Mouse (Mus musculus) erythroblast, adult 5-6 weeks (primary cell): ENCODE results near the gene Tmem94. TPM values are rescaled to one million over a fixed set of nuclear protein-coding genes. Genes with fewer than 3 reads are reported as not detected.
A peak's percentile ranks its signal among the peaks of the same experiment; 100 is the strongest.

Source experiments
- ATAC-seq: replicated peaks from 2 replicates; pipeline ENCODE4 v1.8.0; 2016; ENCODE audit warnings: moderate number of reproducible peaks, mild to moderate bottlenecking, moderate TSS enrichment, inconsistent platforms; ENCODE audit not compliant: poor library complexity, low FRiP score, severe bottlenecking
- total RNA-seq, 2 experiments: library from RNA; stranded (forward) in 1 of 2; stranded (reverse) in 1 of 2; fragments of 150-400 nt in 1 of 2; fragments of 200-764, 138-1000 nt in 1 of 2; gene quantifications; 2 replicates each; pipeline versions ENCODE4 v1.2.3 to v1.2.4; 2015 to 2017; ENCODE audit warnings: low replicate concordance in 2 of 2

The Tmem94 gene
- total RNA-seq, 2 experiments from 2014 or later = 8.5 to 8.7 TPM

- peak; percentile 78 for ATAC-seq
Observed at GRCm38 (mm10) chr11:115765607-115766141, 441 bp downstream of the Tmem94 start.

- peak; percentile 7; the same call in 1 of the 2 replicates for ATAC-seq
Observed at GRCm38 (mm10) chr11:115766356-115766943, 1.2 kb downstream of the Tmem94 start.

- ATAC-seq = no peak
Observed at GRCm38 (mm10) chr11:115766981-115767380, 1.7 kb downstream of the Tmem94 start.

GRCm38 (mm10) chr11:115768896-115769295 is 3.7 kb downstream of the Tmem94 start:
- no peak for ATAC-seq

GRCm38 (mm10) chr11:115774653-115775052 is 9.4 kb downstream of the Tmem94 start:
- ATAC-seq = no peak

- ATAC-seq = no peak
Observed at GRCm38 (mm10) chr11:115775821-115776665, 10.8 kb downstream of the Tmem94 start.

GRCm38 (mm10) chr11:115776954-115777353 is 11.7 kb downstream of the Tmem94 start:
- no peak for ATAC-seq

- ATAC-seq = no peak
Observed at GRCm38 (mm10) chr11:115777487-115778335, 12.5 kb downstream of the Tmem94 start.

GRCm38 (mm10) chr11:115779038-115779571 is 13.9 kb downstream of the Tmem94 start:
- peak; percentile 81 for ATAC-seq

DNA sequence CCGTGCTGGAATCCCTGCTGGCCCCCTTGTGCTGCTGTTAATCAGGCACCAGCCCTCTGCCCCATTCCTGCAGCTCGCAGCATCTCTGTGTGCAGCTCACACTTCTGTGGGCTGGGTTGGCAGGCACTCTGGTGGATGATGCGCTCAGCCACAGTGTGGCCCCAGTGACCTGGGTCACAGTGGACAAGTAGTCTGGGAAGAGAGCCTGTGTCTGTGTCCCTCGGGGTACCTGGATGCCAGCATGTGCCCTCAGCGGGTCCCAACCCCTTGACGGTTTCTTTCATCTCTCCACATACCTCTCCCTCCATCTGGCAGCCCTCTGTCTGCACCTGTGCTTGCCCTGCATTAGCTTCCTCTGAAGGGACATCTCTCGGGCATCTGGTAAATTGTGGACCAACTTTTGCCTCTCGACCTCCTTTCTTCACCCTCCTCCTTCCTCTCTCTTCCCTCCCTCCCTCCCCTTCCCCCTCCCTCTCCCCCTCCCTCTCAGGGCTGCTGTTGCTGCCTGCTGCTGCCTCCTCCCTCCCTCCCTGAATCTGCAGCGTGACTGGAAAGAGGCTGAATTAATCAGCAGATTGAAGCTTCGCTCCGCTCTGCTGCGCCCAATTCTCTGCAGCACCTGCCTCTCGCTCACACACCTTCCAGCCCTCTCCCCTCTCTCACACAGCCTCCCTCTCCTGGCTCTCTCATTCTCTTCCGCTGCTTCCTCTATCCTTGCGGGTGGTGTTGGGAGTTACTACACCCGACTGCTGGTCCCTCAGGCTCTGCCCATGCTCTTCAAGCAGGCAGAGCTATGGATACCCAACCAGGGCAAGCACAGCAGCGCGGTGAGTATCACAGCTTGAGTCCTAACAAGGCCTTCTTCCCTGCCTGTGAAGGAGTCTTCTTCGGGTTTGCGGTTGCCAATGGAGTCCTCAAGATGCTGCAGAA is 15.2 kb downstream of the Tmem94 start:
- ATAC-seq = no peak

DNA sequence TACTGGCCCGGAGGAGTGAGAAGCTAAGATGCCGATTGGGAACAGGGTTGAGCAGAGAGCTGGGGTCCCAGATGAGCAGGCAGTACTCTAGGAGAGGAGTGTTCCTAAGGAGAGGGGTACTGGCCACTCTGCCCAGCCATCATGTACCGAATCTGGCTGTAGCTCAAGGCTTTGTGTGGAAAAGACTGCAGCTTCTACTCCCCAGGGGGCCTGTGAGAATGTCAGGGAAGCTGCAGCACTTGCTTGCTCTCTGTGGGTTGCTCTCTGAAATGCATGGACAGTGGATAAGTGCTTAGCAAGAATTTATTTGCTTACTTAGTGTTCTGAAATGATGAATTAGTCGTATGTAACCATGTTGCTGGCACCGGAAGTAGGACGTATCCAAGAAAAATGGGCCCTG is 21.2 kb downstream of the Tmem94 start:
- no peak for ATAC-seq

- no peak for ATAC-seq
Observed at GRCm38 (mm10) chr11:115789787-115790186, 24.6 kb downstream of the Tmem94 start.

DNA sequence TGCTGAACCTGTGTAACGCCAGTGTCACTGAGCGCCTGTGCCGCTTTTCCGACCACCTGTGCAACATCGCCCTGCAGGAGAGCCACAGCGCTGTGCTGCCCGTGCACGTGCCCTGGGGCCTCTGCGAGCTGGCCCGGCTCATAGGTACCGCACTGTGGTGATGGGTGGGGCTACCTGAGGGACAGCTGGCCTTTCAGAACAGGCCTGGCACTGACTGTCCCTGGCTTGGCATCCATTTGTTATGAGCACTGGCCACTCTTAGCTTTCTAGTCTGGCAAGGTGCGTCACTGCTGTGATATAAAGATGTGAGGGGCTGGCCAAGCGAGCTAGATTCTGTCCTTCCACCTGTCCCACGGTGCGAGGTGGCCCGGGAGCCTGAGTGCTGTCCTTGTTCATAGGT is 26.7 kb downstream of the Tmem94 start:
- no peak for ATAC-seq

DNA sequence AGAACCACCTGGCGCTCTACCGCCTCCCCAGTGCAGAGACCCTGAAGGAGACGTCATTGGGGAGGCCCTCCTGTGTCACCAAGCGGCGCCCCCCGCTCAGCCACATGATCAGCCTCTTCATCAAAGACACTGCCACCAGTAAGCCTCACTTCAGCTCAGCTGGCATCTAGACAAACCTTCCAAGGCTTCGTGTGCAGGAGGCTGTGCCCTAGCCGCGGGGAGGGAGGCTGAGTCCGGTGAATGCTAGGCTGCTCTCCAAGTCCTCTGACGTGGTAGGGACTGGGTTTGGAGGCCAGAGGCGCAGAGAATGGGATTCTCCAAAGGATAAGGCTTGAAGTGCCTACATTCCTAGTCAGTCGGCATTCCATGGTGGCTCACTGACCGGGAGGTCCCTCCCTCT is 27.1 kb downstream of the Tmem94 start:
- no peak for ATAC-seq

DNA sequence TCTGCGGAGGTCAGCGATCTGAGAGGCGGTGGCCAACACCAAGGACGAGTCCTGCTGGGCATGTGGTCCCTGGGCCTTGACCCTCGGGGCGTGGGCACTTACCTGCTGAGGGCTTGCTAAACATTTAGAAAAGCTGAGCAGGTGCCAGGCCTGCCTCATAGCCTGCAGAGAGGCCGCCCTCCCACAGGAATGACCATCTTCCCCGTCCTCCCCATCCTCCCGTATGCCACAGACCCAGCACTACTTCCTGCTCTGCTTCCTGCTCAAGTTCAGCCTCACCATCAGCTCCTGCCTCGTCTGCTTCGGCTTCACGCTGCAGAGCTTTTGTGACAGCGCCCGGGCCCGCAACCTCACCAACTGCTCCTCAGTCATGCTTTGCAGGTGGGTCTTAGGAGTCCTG is 31.7 kb downstream of the Tmem94 start:
- no peak for ATAC-seq

DNA sequence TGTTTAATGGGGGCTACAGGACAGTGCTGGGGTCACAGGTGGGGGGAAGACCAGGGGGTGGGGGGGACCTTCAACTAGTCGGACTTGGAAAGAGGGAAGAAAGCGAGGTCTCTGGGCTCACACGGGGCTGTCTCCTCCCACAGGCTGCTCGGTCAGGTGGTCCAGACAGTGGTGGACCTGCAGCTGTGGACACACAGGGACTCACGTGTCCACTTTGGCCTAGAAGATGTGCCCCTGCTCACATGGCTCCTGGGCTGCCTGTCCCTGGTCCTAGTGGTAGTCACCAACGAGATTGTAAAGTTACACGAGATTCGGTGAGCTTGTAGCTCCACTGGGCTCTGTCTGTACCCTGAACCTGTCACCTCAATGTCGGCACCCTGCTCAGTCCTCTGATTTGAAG is 32.4 kb downstream of the Tmem94 start:
- ATAC-seq = no peak

- no peak for ATAC-seq
Observed at GRCm38 (mm10) chr11:115800981-115801380, 35.7 kb downstream of the Tmem94 start.

DNA sequence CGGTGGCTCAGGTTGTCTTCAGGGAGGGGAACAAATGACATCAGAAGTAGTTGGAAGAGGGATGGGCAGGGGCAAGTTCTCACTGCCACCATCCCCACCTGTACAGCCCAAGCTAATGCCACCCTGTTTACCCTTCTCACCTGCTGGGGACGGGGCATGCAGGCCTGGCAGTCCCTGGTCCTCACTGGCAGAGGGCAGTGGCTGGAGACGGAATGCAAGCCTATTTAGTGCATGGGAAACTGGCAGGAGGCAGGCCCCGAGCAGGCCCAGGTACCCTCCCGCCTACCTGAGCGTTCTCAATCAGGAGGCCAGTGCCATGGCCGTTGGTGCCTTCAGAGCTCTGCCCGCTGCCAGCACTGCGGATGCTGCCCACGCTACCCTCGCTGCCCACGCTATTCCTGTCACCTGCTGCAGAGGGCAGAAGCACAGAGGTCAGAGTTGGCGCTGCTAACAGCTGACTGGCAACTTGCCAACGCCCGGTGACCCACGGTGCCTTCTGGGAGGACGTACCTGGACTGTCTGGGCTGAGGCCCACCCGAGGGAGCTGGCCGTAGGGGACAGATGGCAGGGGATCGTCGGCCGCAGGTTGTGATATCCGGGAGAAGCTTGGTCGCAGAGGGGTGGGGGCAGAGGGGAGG is 38.0 kb downstream of the Tmem94 start:
- no peak for ATAC-seq
